ENCODE assay signal across 11 mouse cellular contexts in genomic region chr14:11883995-11884394, GRCm38 (mm10).
DNase-seq lines count a peak whose midpoint lies in the region; ATAC-seq and TF ChIP-seq lines count a peak whose summit lies in the region.
"Had no signal": no experiment of that assay in that cellular context is flagged by ENCODE, and none has a peak within 500 bp of the region (broad histone marks: within the 10 kb centered on the region; RNA-seq: fewer than 3 reads in every experiment).

No protein-coding gene starts in this region.

- no peaks in the 10 kb centered on the region for H3K27me3 ChIP-seq in lung, embryonic 16.5 days (ENCODE audit: control insufficient read depth, insufficient read depth, low read depth, low read length)
- H3K27me3 ChIP-seq in heart, embryonic 11.5 days (ENCODE audit: control insufficient read depth, insufficient read depth, low read length), result no peaks in the 10 kb centered on the region
- H3K27me3 ChIP-seq in stomach, postnatal 0 days (ENCODE audit: control insufficient read depth, insufficient read depth, low read length), result no peaks in the 10 kb centered on the region
- H3K27me3 ChIP-seq: limb, embryonic 12.5 days; midbrain, embryonic 15.5 days had no signal

- 0 out of 2 replicates have a peak, but pooled peaks have one; percentile 17 for ATAC-seq in lung, embryonic 16.5 days (ENCODE audit: low read depth)
- ATAC-seq in heart, embryonic 11.5 days (replicated peaks; ENCODE audit: insufficient number of reproducible peaks, low FRiP score, low TSS enrichment), result no peak
- no peak for ATAC-seq in stomach, postnatal 0 days (ENCODE audit: low FRiP score, low TSS enrichment)

- WGBS in lung, embryonic 16.5 days, result 39% methylated on average over 5 of the region's 5 CpGs
- WGBS in heart, embryonic 11.5 days (ENCODE audit: insufficient replicate concordance), result 43% methylated on average over 5 of the region's 5 CpGs
- WGBS in stomach, postnatal 0 days, result 47% methylated on average over 5 of the region's 5 CpGs

- no peak overlapping the region for H3K9ac ChIP-seq in lung, embryonic 16.5 days (ENCODE audit: low read length)
- H3K9ac ChIP-seq in heart, embryonic 11.5 days (ENCODE audit: low read depth, low read length), result peak overlapping the region; percentile 4; the same call in 1 of the 2 replicates
- no peak overlapping the region for H3K9ac ChIP-seq in stomach, postnatal 0 days (ENCODE audit: low read length)
- H3K9ac ChIP-seq: limb, embryonic 12.5 days; midbrain, embryonic 15.5 days had no signal

- no peak overlapping the region for H3K4me3 ChIP-seq in lung, embryonic 16.5 days (ENCODE audit: low read length)
- H3K4me3 ChIP-seq in heart, embryonic 11.5 days (ENCODE audit: low read depth, low read length), result no peak overlapping the region
- no peak overlapping the region for H3K4me3 ChIP-seq in stomach, postnatal 0 days (ENCODE audit: low read depth, low read length)
- H3K4me3 ChIP-seq: limb, embryonic 12.5 days; midbrain, embryonic 15.5 days had no signal

- no peak for TF ChIP-seq CTCF in stomach, postnatal 0 days (IDR thresholded peaks at IDR 0.05; ENCODE audit: low read depth)

- H3K36me3 ChIP-seq in lung, embryonic 16.5 days (ENCODE audit: control insufficient read depth, insufficient read depth, low read length), result no peaks in the 10 kb centered on the region
- H3K36me3 ChIP-seq in heart, embryonic 11.5 days (ENCODE audit: control insufficient read depth, insufficient read depth, low read length), result no peaks in the 10 kb centered on the region
- H3K36me3 ChIP-seq in stomach, postnatal 0 days (ENCODE audit: control insufficient read depth, insufficient read depth, low read length), result no peaks in the 10 kb centered on the region
- H3K36me3 ChIP-seq: limb, embryonic 12.5 days; midbrain, embryonic 15.5 days had no signal

- H3K27ac ChIP-seq in lung, embryonic 16.5 days (ENCODE audit: low read length), result no peak overlapping the region
- peak overlapping the region; percentile 92 for H3K27ac ChIP-seq in heart, embryonic 11.5 days (ENCODE audit: low read depth, low read length)
- H3K27ac ChIP-seq in stomach, postnatal 0 days (replicated peaks), result no peak overlapping the region
- H3K27ac ChIP-seq: limb, embryonic 12.5 days; midbrain, embryonic 15.5 days had no signal

- H3K4me1 ChIP-seq in lung, embryonic 16.5 days (replicated peaks; ENCODE audit: control insufficient read depth, insufficient read depth, low read length), result peaks cover 13% of the 10 kb centered on the region
- H3K4me1 ChIP-seq in heart, embryonic 11.5 days (ENCODE audit: control insufficient read depth, insufficient read depth, low read length), result peaks cover 24% of the 10 kb centered on the region
- H3K4me1 ChIP-seq in stomach, postnatal 0 days (replicated peaks; ENCODE audit: control insufficient read depth, insufficient read depth), result no peaks in the 10 kb centered on the region

- DNase-seq in heart, adult 18-20 months, result peak; percentile 32 to 54
- no peak for DNase-seq in heart, postnatal 25 days (ENCODE audit: low spot score)
- DNase-seq in lung, postnatal 36 days, result no peak
- DNase-seq in stomach, postnatal 0 days (ENCODE audit: low spot score), result no peak
- no peak for DNase-seq in MN1 (ENCODE audit: low spot score)
- DNase-seq: right cerebral cortex, postnatal 14 days; thymus, postnatal 14 days had no signal

- intact Hi-C loops in heart, postnatal 25 days (cut with DNase I), result loop anchor here (5.0 kb wide), 2 partner anchors 33 to 253 kb away; no protein-coding TSS in a partner anchor

- TF ChIP-seq EP300 in stomach, postnatal 0 days (optimal IDR thresholded peaks at IDR 0.05), result no peak

- no peaks in the 10 kb centered on the region for H3K9me3 ChIP-seq in lung, embryonic 16.5 days (ENCODE audit: control insufficient read depth, low read length)
- H3K9me3 ChIP-seq in heart, embryonic 11.5 days (replicated peaks; ENCODE audit: control insufficient read depth, low read length), result no peaks in the 10 kb centered on the region
- no peaks in the 10 kb centered on the region for H3K9me3 ChIP-seq in stomach, postnatal 0 days (ENCODE audit: control insufficient read depth, low read length)
- H3K9me3 ChIP-seq: limb, embryonic 12.5 days; midbrain, embryonic 15.5 days had no signal

- no peak overlapping the region for H3K4me2 ChIP-seq in lung, embryonic 16.5 days (ENCODE audit: low read depth, low read length)
- peak overlapping the region; percentile 51 for H3K4me2 ChIP-seq in heart, embryonic 11.5 days
- H3K4me2 ChIP-seq in stomach, postnatal 0 days (replicated peaks; ENCODE audit: low read depth), result peak overlapping the region; percentile 0; the same call in 1 of the 2 replicates
- H3K4me2 ChIP-seq: midbrain, embryonic 15.5 days had no signal

Comparison
In these comparisons a context has a peak if more than half of its experiments do, and no peak if none do; other contexts are left out.
1. DNase-seq: peak in heart, adult 18-20 months (2 of 2); none in heart, postnatal 25 days (single experiment), lung, postnatal 36 days (single experiment), stomach, postnatal 0 days (single experiment) and MN1 (single experiment).